In genomic region chr12:21302361-21302783, GRCm38 (mm10) we compare ENCODE assay signal across 16 mouse cellular contexts. TPM values are rescaled to one million over a fixed set of nuclear protein-coding genes. Genes with fewer than 3 reads are reported as not detected.
DNase-seq lines count a peak whose midpoint lies in the region; ATAC-seq and TF ChIP-seq lines count a peak whose summit lies in the region.
"Had no signal": no experiment of that assay in that cellular context is flagged by ENCODE, and none has a peak within 500 bp of the region (broad histone marks: within the 10 kb centered on the region; RNA-seq: fewer than 3 reads in every experiment).

No protein-coding gene starts in this region.

- peak; percentile 52 for TF ChIP-seq EP300 in liver, embryonic 14.5 days (IDR thresholded peaks at IDR 0.05; ENCODE audit: low read depth)

- no peaks in the 10 kb centered on the region for H3K9me3 ChIP-seq in kidney, embryonic 14.5 days (ENCODE audit: control insufficient read depth, low read length)
- no peaks in the 10 kb centered on the region for H3K9me3 ChIP-seq in kidney, embryonic 15.5 days (replicated peaks)
- H3K9me3 ChIP-seq in liver, embryonic 14.5 days (ENCODE audit: control insufficient read depth, low read length) = no peaks in the 10 kb centered on the region
- H3K9me3 ChIP-seq: embryonic facial prominence, embryonic 10.5 days; hindbrain, embryonic 15.5 days; limb, embryonic 13.5 days; neural tube, embryonic 13.5 days had no signal

- WGBS in kidney, embryonic 14.5 days = 88% methylated on average over 5 of the region's 5 CpGs
- WGBS in kidney, embryonic 15.5 days = 82% methylated on average over 5 of the region's 5 CpGs
- 16% methylated on average over 5 of the region's 5 CpGs for WGBS in liver, embryonic 14.5 days (ENCODE audit: insufficient replicate concordance)

- DNase-seq in kidney, adult 11 months = peak; percentile 87
- DNase-seq in liver, embryonic 14.5 days (ENCODE audit: low read depth in 3 of 3, low spot score in 3 of 3) = no peak
- no peak for DNase-seq in embryo, embryonic 11 days
- no peak for DNase-seq in left cerebral cortex, postnatal 14 days (ENCODE audit: low spot score in 2 of 2)
- DNase-seq in frontal cortex, adult 2 months (ENCODE audit: extremely low spot score in 1 of 2, low spot score in 1 of 2) = no peak
- no peak for DNase-seq in layer of hippocampus, postnatal 10 days (ENCODE audit: low spot score in 2 of 2)
- DNase-seq: B cell, adult 2 months; cerebellum, adult 18-20 months; lung, postnatal 36 days had no signal

- no peaks in the 10 kb centered on the region for H3K4me1 ChIP-seq in kidney, embryonic 14.5 days (ENCODE audit: control insufficient read depth, insufficient read depth, low read length)
- no peaks in the 10 kb centered on the region for H3K4me1 ChIP-seq in kidney, embryonic 15.5 days
- peaks cover 0 to 4% of the 10 kb centered on the region in 2 experiments; a peak in 3 of 4 replicates for H3K4me1 ChIP-seq in liver, embryonic 14.5 days (replicated peaks; ENCODE audit: control insufficient read depth in 2 of 2, insufficient read depth in 2 of 2, low read length in 1 of 2)
- H3K4me1 ChIP-seq: embryonic facial prominence, embryonic 10.5 days; hindbrain, embryonic 15.5 days; limb, embryonic 13.5 days; neural tube, embryonic 13.5 days had no signal

- H3K9ac ChIP-seq in kidney, embryonic 14.5 days (ENCODE audit: low read depth, low read length) = no peak overlapping the region
- H3K9ac ChIP-seq in kidney, embryonic 15.5 days = no peak overlapping the region
- H3K9ac ChIP-seq in liver, embryonic 14.5 days (replicated peaks) = no peak overlapping the region
- H3K9ac ChIP-seq: hindbrain, embryonic 15.5 days; limb, embryonic 13.5 days; neural tube, embryonic 13.5 days had no signal

- no peak overlapping the region for H3K4me2 ChIP-seq in kidney, embryonic 14.5 days (replicated peaks; ENCODE audit: low read depth, low read length)
- H3K4me2 ChIP-seq in kidney, embryonic 15.5 days = no peak overlapping the region
- no peak overlapping the region for H3K4me2 ChIP-seq in liver, embryonic 14.5 days (ENCODE audit: low read depth)
- H3K4me2 ChIP-seq: hindbrain, embryonic 15.5 days; limb, embryonic 13.5 days; neural tube, embryonic 13.5 days had no signal

- peaks cover 90% of the 10 kb centered on the region for H3K36me3 ChIP-seq in kidney, embryonic 14.5 days (ENCODE audit: control insufficient read depth, insufficient read depth, low read length)
- peaks cover 96% of the 10 kb centered on the region for H3K36me3 ChIP-seq in kidney, embryonic 15.5 days
- H3K36me3 ChIP-seq in liver, embryonic 14.5 days (replicated peaks; ENCODE audit: control insufficient read depth, insufficient read depth, low read depth) = peaks cover 26% of the 10 kb centered on the region

- no peak overlapping the region for H3K27ac ChIP-seq in kidney, embryonic 14.5 days (ENCODE audit: low read depth, low read length)
- H3K27ac ChIP-seq in kidney, embryonic 15.5 days = peak overlapping the region; percentile 52
- H3K27ac ChIP-seq in liver, embryonic 14.5 days = no peak overlapping the region
- H3K27ac ChIP-seq: embryonic facial prominence, embryonic 10.5 days; hindbrain, embryonic 15.5 days; limb, embryonic 13.5 days; neural tube, embryonic 13.5 days had no signal

- no peak overlapping the region for H3K4me3 ChIP-seq in kidney, embryonic 14.5 days (ENCODE audit: low read length)
- H3K4me3 ChIP-seq in kidney, embryonic 15.5 days (replicated peaks) = no peak overlapping the region
- H3K4me3 ChIP-seq in liver, embryonic 14.5 days (ENCODE audit: insufficient read depth in 1 of 2, low read depth in 2 of 2, low read length in 2 of 2) = no peak overlapping the region
- H3K4me3 ChIP-seq: embryonic facial prominence, embryonic 10.5 days; hindbrain, embryonic 15.5 days; limb, embryonic 13.5 days; neural tube, embryonic 13.5 days had no signal

- no peaks in the 10 kb centered on the region for H3K27me3 ChIP-seq in kidney, embryonic 14.5 days (ENCODE audit: control insufficient read depth, insufficient read depth, low read length)
- no peaks in the 10 kb centered on the region for H3K27me3 ChIP-seq in kidney, embryonic 15.5 days
- no peaks in the 10 kb centered on the region for H3K27me3 ChIP-seq in liver, embryonic 14.5 days (ENCODE audit: control insufficient read depth, insufficient read depth, low read length)
- H3K27me3 ChIP-seq: hindbrain, embryonic 15.5 days; limb, embryonic 13.5 days; neural tube, embryonic 13.5 days had no signal

- intact Hi-C loops in left cerebral cortex, postnatal 14 days (cut with DNase I) = no loop called here

- 0 out of 2 replicates have a peak, but pooled peaks have one; percentile 6 for TF ChIP-seq CTCF in liver, embryonic 14.5 days (IDR thresholded peaks at IDR 0.05; ENCODE audit: low read depth)

- ATAC-seq in kidney, embryonic 14.5 days (ENCODE audit: low FRiP score, low TSS enrichment) = no peak
- ATAC-seq in kidney, embryonic 15.5 days (replicated peaks; ENCODE audit: low FRiP score) = peak; percentile 82
- ATAC-seq in liver, embryonic 14.5 days (ENCODE audit: insufficient read depth) = peak; percentile 59; the same call in 1 of the 2 replicates
- ATAC-seq: activated CD4-positive, CD25-positive, alpha-beta regulatory T cell, adult 4 months had no signal

RNA-seq across cellular contexts. Expression of gene Iah1, which starts 13.8 kb away (rescaled TPM):
- polyA plus RNA-seq in kidney, embryonic 14.5 days (2014; fragmentation: Nextera tagmentation; extraction: Ambion mirVana) = 74.6 and 75.2 TPM in 2 replicates
- polyA plus RNA-seq in kidney, embryonic 15.5 days (2015; fragmentation: Nextera tagmentation; extraction: Ambion mirVana) = 67.7 and 78.7 TPM in 2 replicates
- polyA plus RNA-seq in liver, embryonic 14.5 days (2012; rRNA removed) = 23.8 and 27.2 TPM in 2 replicates
- polyA plus RNA-seq in liver, embryonic 14.5 days (2014; fragmentation: Nextera tagmentation; extraction: Ambion mirVana) = 34.0 and 38.1 TPM in 2 replicates
- 10 to 100 TPM; 18.3 to 21.2 TPM for total RNA-seq in left cerebral cortex, postnatal 14 days (2021)
- polyA plus RNA-seq in frontal cortex, adult 2 months (2012; rRNA removed) = 22.8 and 25.2 TPM in 2 replicates
- 10 to 100 TPM; 17.8 to 20.6 TPM for total RNA-seq in layer of hippocampus, postnatal 10 days (2021)

RNA-seq across cellular contexts. Expression of gene Itgb1bp1, which starts 16.3 kb away (rescaled TPM):
- 42.9 and 43.5 TPM in 2 replicates for polyA plus RNA-seq in kidney, embryonic 14.5 days (2014; fragmentation: Nextera tagmentation; extraction: Ambion mirVana)
- polyA plus RNA-seq in kidney, embryonic 15.5 days (2015; fragmentation: Nextera tagmentation; extraction: Ambion mirVana) = 45.8 and 46.0 TPM in 2 replicates
- 8.9 and 10.8 TPM in 2 replicates for polyA plus RNA-seq in liver, embryonic 14.5 days (2012; rRNA removed)
- 22.6 and 22.8 TPM in 2 replicates for polyA plus RNA-seq in liver, embryonic 14.5 days (2014; fragmentation: Nextera tagmentation; extraction: Ambion mirVana)
- 10 to 100 TPM; 34.3 to 37.1 TPM for total RNA-seq in left cerebral cortex, postnatal 14 days (2021)
- 27.2 and 29.5 TPM in 2 replicates for polyA plus RNA-seq in frontal cortex, adult 2 months (2012; rRNA removed)
- 10 to 100 TPM; 39.5 to 43.0 TPM for total RNA-seq in layer of hippocampus, postnatal 10 days (2021)

RNA-seq across cellular contexts. Expression of gene Cpsf3, which starts 17.2 kb away (rescaled TPM):
- polyA plus RNA-seq in kidney, embryonic 14.5 days (2014; fragmentation: Nextera tagmentation; extraction: Ambion mirVana) = 87.6 and 120 TPM in 2 replicates
- polyA plus RNA-seq in kidney, embryonic 15.5 days (2015; fragmentation: Nextera tagmentation; extraction: Ambion mirVana) = 112 and 115 TPM in 2 replicates
- polyA plus RNA-seq in liver, embryonic 14.5 days (2012; rRNA removed) = 17.1 and 23.2 TPM in 2 replicates
- polyA plus RNA-seq in liver, embryonic 14.5 days (2014; fragmentation: Nextera tagmentation; extraction: Ambion mirVana) = 39.3 and 41.1 TPM in 2 replicates
- 10 to 100 TPM; 43.6 to 48.4 TPM for total RNA-seq in left cerebral cortex, postnatal 14 days (2021)
- 66.2 and 74.1 TPM in 2 replicates for polyA plus RNA-seq in frontal cortex, adult 2 months (2012; rRNA removed)
- total RNA-seq in layer of hippocampus, postnatal 10 days (2021) = 10 to 100 TPM; 53.1 to 56.8 TPM
